Mouse (Mus musculus) urinary bladder, postnatal 25 days (tissue): ENCODE results near the gene Hk1.

Experiments used
- DNase-seq: peaks from one replicate; pipeline ENCODE4 v3.0.0; 2022; ENCODE audit warnings: low spot score

Hk1 gene

DNA sequence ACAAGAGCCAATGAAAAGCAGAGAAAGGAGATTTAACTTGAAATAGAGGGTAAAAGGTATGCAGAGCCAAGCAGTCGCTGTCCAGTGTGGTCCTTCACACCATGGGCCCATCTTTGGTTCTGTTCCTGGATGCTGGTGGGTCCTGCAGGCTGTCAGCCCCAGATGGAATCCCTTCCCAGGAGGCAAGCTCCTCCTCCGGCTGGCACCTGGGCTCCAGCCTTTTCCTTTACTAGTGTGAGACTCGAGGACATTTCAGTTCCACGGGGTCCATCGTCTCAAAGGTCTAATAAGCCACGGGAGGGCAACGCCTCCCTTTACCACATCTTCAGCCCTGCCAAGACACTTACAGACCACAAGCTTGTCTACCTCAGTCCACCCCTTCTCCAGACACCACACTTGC is 60.6 kb downstream of the Hk1 start:
- DNase-seq: no peak

DNA sequence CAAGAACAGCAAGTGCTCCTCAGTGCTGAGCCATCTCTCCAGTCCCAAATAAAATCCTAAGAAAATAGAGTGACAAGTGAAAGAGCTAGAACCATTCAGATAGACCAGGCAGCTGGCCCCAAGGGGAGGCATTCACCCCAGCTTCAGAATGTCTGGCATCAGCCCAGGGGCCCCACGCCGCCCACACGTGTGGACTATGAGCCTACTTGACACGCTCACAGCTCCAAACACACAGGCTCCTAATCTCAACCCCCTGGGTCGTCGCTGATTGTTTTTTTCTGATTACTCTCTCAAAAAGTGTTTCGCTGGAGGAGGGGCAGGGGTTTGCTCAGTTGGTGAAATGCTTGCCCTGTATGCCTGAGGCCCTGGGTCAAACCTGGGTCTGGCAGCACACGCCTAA is 63.2 kb downstream of the Hk1 start:
- no peak for DNase-seq

GRCm38 (mm10) chr10:62313885-62314424 is 65.8 kb downstream of the Hk1 start:
- no peak for DNase-seq

GRCm38 (mm10) chr10:62313140-62313539 is 66.6 kb downstream of the Hk1 start:
- DNase-seq: no peak

GRCm38 (mm10) chr10:62311464-62311863 is 68.2 kb downstream of the Hk1 start:
- DNase-seq: no peak

GRCm38 (mm10) chr10:62310259-62311039 is 69.3 kb downstream of the Hk1 start:
- no peak for DNase-seq

DNA sequence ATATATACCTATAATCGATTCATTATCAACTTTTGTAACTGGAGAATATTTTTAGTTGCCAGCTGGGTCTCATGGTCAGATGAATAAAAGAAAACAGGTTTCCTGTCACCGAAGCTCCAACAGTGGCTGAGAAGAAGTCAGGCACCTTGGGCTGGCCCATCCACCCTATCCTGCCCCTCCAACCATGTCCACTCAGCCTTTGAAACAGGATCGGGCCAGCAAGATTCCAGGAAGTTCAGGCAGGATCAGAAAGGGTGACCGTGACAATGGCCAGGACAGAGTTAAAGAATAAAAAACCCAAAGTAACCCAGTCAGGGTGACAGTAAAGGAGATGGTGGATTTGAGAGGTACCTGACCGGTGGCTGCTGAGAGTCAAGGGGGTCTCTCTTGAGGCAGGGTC is 70.1 kb downstream of the Hk1 start:
- no peak for DNase-seq

DNA sequence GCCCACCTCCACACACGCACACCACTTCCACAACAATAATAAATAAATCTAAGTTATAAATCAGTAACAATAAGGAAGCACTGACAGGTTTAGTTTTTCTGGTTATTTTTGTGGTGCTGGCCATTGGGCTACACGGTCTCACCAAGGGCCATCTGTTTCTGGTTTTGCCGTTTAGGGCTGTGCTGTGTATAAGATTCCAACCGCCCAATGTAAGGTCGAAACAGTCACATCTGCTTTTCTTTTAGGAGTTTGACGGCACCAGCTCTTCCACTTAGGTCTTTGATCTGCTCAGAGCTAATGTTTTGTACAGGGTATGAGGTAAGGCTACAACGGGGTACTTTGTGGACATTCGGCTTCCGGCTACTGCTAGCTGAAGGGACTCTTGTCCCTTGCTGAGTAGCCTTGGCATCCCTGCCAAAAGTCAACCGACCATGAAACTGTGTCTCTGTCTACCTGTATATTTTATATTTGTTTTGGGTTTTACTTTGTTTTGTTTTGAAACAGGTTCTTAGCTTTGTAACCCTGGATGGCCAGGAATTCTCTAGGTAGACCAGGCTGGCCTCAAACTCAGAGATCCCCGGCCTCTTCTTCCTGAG is 70.7 kb downstream of the Hk1 start:
- DNase-seq: no peak

DNA sequence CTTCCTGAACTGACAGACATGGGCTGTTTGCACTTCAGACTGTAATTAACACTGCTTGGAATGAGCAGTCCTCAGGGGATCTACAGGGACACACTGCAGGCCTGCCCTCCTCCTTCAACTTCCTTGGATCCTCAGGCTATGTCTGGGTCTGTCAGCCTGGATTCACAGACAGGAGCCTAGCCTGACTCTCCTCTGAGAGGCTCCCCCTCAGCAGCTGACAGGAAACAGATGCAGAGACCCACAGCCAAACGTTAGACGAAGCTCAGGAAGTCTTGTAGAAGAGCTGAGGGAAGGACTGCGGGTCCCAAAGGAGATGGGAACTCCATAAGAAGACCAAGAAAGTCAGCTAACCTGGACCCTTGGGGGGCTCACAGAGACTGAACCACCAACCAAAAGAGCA is 73.2 kb downstream of the Hk1 start:
- DNase-seq: no peak

GRCm38 (mm10) chr10:62305090-62305489 is 74.6 kb downstream of the Hk1 start:
- no peak for DNase-seq

DNA sequence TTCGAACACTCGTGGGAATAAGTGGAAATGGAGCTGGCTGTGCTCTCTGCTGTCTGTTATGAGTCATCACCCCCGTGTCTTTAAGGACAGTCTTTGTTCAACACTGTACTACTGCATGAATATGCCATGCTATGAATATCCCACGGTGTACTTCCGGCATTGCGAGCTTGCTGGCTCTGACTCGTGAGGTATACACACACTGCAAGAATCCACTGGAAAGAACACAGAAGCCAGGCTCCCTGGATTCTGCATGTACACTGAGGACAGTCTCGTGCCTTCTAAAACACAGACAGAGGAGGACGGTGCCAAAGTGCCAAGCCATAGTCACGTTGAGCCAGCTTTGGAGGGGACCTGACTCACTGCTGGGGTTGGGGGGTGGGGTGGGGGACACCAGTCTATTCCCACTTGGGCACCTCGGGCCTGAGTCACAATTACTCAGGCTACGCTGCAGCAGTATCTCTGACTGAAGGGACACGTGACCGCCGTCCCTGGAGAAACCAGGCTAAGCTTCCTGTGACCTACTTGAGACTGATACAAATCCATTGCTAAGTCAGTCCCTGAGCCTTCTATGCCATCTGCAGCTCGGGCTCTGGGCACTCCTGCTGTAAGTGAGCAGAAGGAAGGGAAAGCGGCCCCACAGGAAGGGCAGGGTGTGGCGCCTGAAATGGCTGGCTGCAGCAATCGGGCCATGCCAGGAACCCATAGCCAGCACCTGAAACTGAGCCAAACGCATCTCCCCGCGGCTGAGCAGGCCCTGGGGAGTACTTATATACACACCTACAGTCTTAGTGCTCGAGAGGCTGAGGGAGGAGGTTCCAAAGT is 79.5 kb downstream of the Hk1 start:
- no peak for DNase-seq

DNA sequence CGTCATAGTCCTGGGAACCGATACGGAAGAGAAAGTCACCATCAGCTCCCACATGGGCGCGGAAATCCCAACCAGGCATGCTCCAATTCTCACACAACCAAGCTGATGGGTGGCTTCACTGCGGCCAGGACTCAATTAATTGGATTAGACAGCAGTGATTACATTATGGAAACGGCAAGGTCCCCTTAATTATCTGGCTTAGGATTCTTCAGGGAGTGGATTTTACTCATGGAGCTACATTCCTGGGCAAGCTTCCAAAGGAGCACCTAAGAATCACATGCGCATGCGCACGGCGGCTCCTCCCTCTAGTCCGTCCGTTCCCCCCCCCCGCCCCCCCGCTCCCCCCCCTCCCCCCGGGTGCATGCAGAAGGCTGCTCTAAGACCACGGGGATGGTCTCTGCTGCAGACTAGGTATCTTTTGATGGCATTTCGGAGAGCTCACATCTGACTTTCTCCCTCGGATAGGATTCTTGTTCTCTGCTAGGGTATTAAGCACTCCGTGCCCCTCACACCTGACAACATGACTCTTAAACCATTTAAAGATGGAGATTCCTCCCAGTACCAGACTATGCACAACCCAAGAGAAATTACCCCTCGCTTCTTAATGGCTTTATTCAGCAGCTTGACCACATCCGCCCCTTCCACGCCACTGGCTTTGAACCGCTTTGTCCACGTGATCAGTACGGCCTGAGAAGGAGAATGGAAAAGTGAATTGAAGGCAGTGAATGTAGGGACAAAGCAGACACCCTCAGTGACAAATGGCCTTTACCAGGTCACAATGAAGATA is 83.4 kb downstream of the Hk1 start:
- DNase-seq: no peak

DNA sequence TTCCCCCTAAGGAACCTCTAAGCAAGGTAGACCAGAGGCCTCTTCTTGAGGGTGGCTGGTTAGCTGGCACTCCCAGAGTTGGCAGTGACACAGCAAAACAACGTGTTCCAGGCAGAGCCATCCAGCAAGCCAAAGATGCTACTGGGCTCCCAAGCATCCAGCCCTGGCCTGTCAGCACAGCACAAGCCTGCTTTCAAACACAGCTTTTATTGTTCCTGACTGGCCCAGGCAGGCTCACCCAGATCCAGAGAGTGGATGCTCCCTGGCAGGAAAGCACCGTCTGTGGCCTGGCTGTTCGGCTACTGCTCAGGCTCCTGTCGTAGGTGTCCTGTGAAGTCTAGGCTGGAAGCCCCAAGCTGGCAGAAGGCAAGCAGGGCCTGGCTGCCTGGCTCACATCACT is 85.6 kb downstream of the Hk1 start:
- DNase-seq: no peak

DNA sequence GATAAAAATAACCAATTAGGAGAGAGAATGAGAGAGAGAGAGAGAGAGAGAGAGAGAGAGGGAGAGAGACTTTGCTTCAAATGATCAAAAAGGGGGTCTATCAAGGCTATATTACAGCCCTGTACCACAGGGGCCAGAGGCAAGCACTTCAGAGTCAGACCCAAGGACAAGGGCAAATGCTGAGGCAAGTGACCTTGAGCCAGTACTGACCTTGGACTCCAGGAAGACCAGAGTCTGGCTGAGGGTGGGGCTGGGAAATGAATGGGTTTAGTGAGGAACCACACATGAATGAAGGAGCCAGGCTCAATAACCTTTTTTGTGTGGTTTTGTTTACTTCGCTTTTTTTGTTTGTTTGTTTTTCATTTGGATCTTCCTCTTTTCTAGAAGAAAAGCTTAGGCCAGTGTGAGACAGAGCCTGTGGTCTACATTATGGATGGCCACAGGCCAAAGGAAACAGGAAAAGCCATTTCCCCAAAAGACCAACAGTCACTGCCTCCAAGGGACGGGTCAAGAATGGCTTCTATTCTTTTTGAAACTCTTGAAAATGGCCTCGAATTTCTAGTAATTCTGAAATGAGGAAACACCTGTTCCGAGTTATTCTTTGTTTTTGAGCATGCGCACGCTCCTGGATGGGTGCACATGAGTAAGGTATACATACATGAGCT is 92.1 kb downstream of the Hk1 start:
- no peak for DNase-seq

GRCm38 (mm10) chr10:62283206-62283792 is 96.4 kb downstream of the Hk1 start:
- no peak for DNase-seq

DNA sequence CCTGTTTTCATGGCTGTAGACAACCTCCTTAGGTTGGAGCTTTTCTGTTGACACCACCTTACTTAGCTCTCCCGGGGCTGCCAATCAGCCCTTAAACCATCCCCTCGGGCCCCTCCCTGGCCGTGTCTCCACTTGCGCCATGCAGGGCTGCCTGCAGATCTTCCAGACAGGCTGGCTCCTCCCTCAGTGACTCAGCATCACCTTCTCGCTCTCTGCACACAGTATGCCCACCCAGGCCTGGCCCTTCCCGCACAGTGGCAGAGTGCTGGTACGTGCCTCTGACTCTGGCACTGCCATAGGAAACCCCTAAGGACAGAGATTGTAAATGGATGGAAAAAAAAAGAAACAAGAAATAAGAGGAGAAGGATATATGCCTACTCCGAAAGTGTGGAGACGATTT is 96.9 kb downstream of the Hk1 start:
- DNase-seq: peak; percentile 33

GRCm38 (mm10) chr10:62279671-62280070 is 100.0 kb downstream of the Hk1 start:
- no peak for DNase-seq

GRCm38 (mm10) chr10:62279066-62279465 is 100.6 kb downstream of the Hk1 start:
- no peak for DNase-seq

DNA sequence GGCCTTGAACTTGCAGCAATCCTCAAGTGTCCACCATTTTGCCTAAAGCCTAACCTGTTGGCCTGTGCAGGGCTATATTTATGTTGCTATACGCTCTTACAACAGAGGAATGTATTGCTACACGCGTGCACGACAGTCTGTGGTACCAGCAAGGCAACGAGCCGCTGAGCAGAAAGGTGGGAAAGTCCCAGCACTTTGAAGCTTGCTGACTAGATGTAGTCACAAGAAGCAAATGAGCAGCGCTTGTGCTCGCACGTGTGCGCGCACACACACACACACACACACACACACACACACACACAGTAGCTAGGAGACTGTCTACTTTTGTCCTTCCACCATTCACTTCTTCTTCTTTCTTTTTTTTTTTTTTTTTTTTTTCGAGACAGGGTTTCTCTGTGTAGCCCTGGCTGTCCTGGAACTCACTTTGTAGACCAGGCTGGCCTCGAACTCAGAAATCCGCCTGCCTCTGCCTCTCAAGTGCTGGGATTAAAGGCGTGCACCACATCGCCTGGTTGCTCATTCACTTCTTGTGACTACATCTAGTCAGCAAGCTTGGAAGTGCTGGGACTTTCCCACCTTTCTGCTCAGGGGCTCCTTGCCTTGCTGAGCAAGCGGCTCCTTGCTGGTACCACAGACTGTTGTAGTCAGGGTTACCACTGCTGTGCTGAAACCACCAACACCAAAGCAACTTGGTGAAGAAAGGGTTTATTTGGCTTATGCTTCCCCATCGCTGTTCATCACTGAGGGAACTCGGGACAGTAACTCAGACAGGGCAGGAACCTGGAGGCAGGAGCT is 102.0 kb downstream of the Hk1 start:
- DNase-seq: no peak

GRCm38 (mm10) chr10:62275235-62275634 is 104.5 kb downstream of the Hk1 start:
- peak; percentile 93 for DNase-seq
